Mouse (Mus musculus) C2C12 (cell line): ENCODE results near the gene Rtn1.

ENCODE experiments used
- CEBPB ChIP-seq: IDR thresholded peaks from one replicate; pipeline ENCODE4 v1.6.1; 2011; ENCODE audit warnings: low read depth, mild to moderate bottlenecking, control low read depth, moderate library complexity
- CTCF ChIP-seq: IDR thresholded peaks from one replicate; pipeline ENCODE4 v1.5.1; 2011; ENCODE audit not compliant: control insufficient read depth, insufficient read depth, insufficient read length

DNA sequence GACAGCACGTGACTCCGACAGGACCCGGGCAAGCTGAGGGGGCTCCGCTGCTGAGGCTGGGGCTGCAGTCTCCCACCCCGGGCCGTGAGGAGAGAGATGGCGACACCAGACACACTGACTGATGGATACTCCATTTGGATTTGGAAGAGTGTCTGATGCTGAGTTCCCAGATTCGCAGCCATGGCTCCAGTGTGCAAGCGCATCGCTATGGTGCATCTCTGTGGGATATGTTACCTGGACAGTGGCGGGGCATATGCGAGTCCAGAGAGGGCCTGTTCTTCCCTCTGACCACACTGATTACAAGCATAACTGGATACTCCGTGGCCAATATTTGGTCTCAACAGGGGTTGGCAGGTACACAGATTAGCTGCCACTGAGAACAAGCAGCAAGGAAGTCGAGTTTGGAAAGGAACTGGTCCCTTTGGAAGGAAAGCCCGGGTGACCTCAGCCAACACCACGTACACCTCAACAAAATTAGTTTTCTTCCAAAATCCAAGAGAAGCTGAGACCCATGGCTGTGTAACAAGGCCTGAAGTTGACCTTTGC is 185.2 kb downstream of the Rtn1 start:
- TF ChIP-seq CTCF (no peak), CEBPB (no peak)
